Mouse (Mus musculus) heart, postnatal 36 days (tissue): ENCODE data around the gene Chrna3. TPM values are rescaled to one million over a fixed set of nuclear protein-coding genes. Genes with fewer than 3 reads are reported as not detected.

Source experiments
- DNase-seq, 2 experiments: peaks; one replicate each; pipeline ENCODE4 v3.0.0; 2021 to 2022
- intact Hi-C: fragments of 180-260 bp; cut with DNase I; formaldehyde crosslinking; loops from one replicate; pipeline ENCODE4 v1.15.1; 2025
- total RNA-seq, 2 experiments: library from RNA; stranded (reverse); gene quantifications; 2 replicates each; pipeline ENCODE4 v1.2.3; 2021

Chrna3 gene
- total RNA-seq, 2 experiments from 2014 or later: not detected

GRCm38 (mm10) chr9:55009692-55010091, 16.7 kb downstream of the Chrna3 start:
- intact Hi-C loops: no loop called here
- no peak for DNase-seq

- intact Hi-C loops: no loop called here
- DNase-seq: no peak
Observed at GRCm38 (mm10) chr9:55003609-55004008, 22.8 kb downstream of the Chrna3 start.

GRCm38 (mm10) chr9:54995645-54996044, 30.7 kb downstream of the Chrna3 start:
- intact Hi-C loops: no loop called here
- DNase-seq: no peak

GRCm38 (mm10) chr9:54994381-54994780, 32.0 kb downstream of the Chrna3 start:
- intact Hi-C loops: no loop called here
- DNase-seq: no peak

- intact Hi-C loops: no loop called here
- no peak for DNase-seq
Observed at GRCm38 (mm10) chr9:54990362-54990761, 36.0 kb downstream of the Chrna3 start.

GRCm38 (mm10) chr9:54982401-54982800, 44.0 kb downstream of the Chrna3 start:
- no peak for DNase-seq
- intact Hi-C loops: no loop called here

GRCm38 (mm10) chr9:54981291-54982191, 44.8 kb downstream of the Chrna3 start:
- intact Hi-C loops: no loop called here
- DNase-seq: peak in 1 of 2 experiments; percentile 3

GRCm38 (mm10) chr9:54980674-54981073, 45.7 kb downstream of the Chrna3 start, which contains the start of gene Chrna5:
Chrna5 (plus strand) TSS chr9:54980880.
- intact Hi-C loops: no loop called here
- DNase-seq: no peak

- DNase-seq: no peak
- intact Hi-C loops: no loop called here
Observed at GRCm38 (mm10) chr9:54969972-54970637, 56.3 kb downstream of the Chrna3 start.

GRCm38 (mm10) chr9:54963669-54964068, 62.7 kb downstream of the Chrna3 start:
- no peak for DNase-seq
- intact Hi-C loops: no loop called here

- intact Hi-C loops: no loop called here
- DNase-seq: no peak
Observed at GRCm38 (mm10) chr9:54961059-54961458, 65.3 kb downstream of the Chrna3 start.

Other genes starting within 250 kb of the Chrna3 start
- 10 to 100 TPM; 30.1 to 30.5 TPM for gene Ireb2, start 162.8 kb downstream of the Chrna3 start, total RNA-seq
- under 1 TPM; 0.94 to 0.98 TPM for gene Hykk, start 109.3 kb downstream of the Chrna3 start, total RNA-seq
- 100 to 1,000 TPM; 135 to 138 TPM for gene Psma4, start 75.8 kb downstream of the Chrna3 start, total RNA-seq
- not detected for gene AY074887, start 75.6 kb downstream of the Chrna3 start, total RNA-seq
- gene Chrna5, start 45.7 kb downstream of the Chrna3 start, total RNA-seq: under 1 TPM in 1 of 2 experiments, not detected in 1; 0.19 TPM
- gene Chrnb4, start 22.2 kb upstream of the Chrna3 start, total RNA-seq: under 1 TPM in 1 of 2 experiments, not detected in 1; 0.08 TPM
- 10 to 100 TPM; 27.3 to 30.6 TPM for gene Ube2q2, start 122.3 kb upstream of the Chrna3 start, total RNA-seq
- gene Fbxo22, start 182.4 kb upstream of the Chrna3 start, total RNA-seq: 10 to 100 TPM; 31.9 to 34.4 TPM